Mouse (Mus musculus): ENCODE data around the gene Sf3a1.
"Not testable (repeated sequence)": the region's sequence is repeated elsewhere in the genome, so short reads cannot be mapped to it uniquely, and the experiment has no call there.

Gene Sf3a1

GRCm38 (mm10) chr11:4184251-4184952 is 24.3 kb downstream of the Sf3a1 start:
- no peak for DNase-seq (ENCODE audit: low read depth, low spot score)

DNA sequence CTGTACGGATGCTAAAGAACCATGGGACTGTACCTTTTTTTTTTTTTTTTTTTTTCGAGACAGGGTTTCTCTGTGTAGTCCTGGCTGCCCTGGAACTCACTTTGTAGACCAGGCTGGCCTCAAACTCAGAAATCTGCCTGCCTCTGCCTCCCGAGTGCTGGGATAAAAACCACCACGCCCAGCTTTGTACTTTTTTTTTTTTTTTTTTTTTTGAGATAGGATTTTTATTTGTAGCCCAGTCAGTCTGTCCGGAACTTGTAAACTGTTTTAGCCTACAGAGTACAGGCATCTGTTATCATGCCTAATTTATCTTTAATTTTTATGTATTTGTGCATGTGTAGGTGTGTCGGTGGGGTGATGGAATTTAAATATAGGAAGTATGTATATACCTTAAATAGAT is 25.3 kb downstream of the Sf3a1 start:
- DNase-seq (ENCODE audit: low read depth, low spot score): not testable (repeated sequence)

DNA sequence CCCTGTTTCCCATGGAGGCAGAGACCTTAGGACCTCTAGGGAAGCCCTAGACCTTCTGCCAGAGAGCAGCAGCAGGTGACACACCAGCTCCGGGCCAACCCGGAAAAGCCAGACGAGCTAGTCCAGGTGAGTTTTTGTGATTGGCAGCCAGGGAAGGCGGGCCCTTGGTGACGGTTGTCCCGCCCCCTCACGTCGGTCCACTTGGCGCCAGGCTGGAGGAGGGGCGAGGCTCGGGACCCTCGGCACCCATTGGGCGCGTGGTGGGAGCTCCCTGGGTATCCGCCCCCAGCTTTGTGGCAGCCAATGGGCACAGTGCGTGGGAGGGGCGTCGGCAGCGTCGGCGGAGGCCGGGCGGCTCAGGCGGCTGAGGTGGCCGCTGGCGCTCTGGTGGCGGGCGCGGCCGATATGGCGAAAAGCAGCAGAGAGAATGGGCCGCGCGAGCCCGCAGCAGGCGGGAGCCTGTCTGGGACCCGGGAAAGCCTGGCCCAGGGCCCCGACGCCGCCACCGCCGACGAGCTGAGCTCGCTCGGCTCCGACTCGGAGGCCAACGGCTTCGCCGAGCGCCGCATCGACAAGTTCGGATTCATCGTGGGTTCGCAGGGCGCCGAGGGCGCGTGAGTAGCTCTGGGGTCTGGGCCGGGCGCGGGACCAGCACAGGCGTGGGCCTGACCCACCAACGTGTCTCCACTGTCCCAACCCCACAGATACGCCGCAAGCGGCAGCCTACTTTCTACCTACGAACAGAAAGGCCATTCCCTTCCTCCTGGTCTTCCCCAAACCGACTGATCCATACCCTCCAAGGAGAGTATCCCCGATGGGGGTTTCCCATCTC is 26.6 kb downstream of the Sf3a1 start, which contains the start of gene Tbc1d10a:
Gene Tbc1d10a (plus strand): TSS at position 304 of the 832 bp plus-strand sequence.
- peak; percentile 95 for DNase-seq (ENCODE audit: low read depth, low spot score)

- no peak for DNase-seq (ENCODE audit: low read depth, low spot score)
Measured at GRCm38 (mm10) chr11:4187318-4187700, 27.2 kb downstream of the Sf3a1 start.

DNA sequence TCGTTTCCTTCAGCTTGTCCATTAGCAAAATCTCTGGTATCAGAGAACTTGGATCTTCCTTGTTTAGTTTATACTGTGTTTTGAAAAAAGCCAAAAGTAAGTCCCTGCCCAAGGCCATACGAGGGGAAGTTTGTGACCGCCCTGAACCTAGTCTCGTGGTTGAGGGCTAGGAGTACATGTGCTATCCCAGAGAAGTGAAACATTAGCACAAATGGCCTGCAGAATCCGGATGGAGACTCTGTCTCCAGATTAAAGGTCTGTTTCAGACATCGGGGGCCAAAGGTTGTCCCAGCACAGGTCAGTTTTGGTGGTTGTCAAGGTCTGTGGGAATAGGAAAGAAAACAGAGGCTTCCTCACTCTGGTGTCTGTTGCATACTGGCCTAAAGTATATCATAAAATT is 29.0 kb downstream of the Sf3a1 start:
- DNase-seq (ENCODE audit: low read depth, low spot score): no peak

GRCm38 (mm10) chr11:4190677-4191076 is 30.5 kb downstream of the Sf3a1 start:
- no peak for DNase-seq (ENCODE audit: low read depth, low spot score)

DNA sequence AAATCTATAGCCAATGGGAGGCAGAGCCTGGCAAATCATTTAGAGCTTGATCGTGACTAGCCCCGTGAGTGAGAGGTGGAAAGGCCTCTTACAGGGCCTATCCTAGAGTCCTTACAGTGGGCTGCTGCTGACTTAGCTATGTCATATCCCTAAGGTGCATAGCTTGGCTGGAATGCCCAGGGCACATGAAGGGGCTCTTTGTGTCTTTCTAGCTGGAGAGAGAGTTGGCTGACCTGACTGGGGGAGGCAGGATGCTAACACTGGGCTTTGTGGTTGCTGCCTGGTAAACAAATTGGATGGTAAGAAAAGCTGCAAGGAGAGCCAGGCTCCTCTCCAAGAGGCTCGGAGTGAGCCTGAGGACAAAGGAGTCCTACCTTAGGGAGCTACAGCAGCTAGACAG is 32.6 kb downstream of the Sf3a1 start:
- no peak for DNase-seq (ENCODE audit: low read depth, low spot score)

GRCm38 (mm10) chr11:4193420-4193819 is 33.3 kb downstream of the Sf3a1 start:
- no peak for DNase-seq (ENCODE audit: low read depth, low spot score)

DNA sequence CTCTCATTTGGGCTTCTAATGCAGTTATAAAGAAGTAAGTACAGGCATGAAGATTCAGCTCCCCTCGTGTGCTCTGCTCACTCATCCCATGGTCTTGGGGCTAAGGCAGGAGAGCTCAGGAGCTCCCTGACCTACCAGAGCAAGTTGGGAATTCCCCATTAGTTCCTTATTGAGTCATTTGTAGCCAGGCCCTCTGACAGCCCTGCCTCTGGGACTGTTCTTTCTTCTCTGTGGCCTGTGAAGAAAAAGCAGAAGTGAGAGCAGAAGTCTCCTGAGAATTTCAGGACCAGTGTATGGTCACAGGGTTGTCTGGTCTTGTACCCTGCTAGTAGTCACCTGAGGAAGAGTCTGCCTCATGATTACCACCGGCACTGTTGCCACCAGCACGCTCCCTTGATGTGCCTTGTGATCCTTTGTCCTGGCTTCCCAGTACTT is 35.5 kb downstream of the Sf3a1 start:
- no peak for DNase-seq (ENCODE audit: low read depth, low spot score)

GRCm38 (mm10) chr11:4196636-4197035 is 36.5 kb downstream of the Sf3a1 start:
- DNase-seq (ENCODE audit: low read depth, low spot score): no peak

GRCm38 (mm10) chr11:4197691-4198090 is 37.5 kb downstream of the Sf3a1 start:
- no peak for DNase-seq (ENCODE audit: low read depth, low spot score)

DNA sequence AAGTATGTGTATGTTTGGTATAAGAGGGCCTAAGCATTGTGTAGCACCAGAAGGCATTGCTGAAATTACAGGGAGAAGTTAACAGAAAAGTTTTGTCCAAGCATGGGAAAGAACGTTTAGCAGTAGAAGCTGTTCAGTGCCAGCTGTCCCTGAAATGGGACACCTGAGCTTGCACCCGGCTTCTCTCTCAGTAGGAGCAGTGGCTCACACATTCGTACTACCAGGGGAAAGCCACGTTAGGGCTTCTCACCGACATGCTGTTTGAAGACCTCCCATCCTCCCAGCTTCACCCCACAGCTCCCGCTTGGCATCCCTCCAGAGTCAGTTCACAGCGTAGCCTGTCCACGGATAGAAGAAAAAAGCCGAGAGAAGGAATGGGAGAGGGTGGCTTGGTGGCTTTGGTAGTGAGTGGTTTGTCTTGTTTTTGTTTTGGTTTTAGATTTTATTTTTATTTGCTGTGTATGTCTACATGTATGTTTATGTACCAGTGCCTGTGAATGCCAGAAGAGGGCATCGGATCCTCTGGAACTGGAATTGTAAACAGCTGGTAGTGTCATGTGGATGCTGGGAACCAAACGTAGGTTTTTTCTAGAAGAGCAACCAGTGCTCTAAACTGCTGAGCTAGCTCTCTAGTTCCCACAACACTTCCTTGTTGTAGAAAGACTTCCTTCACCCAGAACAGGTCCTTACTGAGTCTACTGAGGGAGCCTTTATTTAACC is 42.0 kb downstream of the Sf3a1 start:
- no peak for DNase-seq (ENCODE audit: low read depth, low spot score)

DNA sequence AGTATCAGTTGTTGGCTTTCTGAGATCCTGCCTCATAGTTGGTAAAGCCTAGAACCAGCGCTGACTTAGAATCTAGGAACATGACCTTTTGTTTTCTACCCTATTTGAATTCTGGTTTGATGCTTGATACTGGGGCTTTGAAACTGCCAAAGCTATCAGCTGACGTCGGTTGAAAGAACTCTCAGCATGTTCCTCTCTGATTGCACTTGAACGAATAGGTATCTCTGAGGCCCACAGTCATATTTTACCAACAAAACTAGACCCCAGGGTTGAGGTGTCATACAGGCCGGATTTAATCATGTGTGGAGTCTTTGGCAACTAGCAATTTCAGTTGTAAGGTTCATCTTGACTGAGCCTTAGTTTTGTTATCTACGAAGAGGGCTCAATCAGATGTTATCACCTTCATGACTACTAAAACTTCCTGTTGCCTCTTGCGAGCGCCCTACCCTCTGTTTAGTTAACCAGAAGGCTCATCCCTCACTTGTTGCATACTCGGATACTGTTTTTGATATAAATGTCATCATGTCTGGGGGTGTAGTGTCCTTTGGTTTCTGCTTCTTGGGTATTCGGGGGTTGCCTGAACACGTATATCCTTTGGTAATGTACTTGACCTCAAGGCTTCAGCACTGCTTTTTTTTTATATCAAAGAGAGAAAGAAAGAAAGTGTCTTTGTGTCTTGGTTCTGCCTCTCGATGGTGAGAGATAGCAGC is 43.0 kb downstream of the Sf3a1 start:
- DNase-seq (ENCODE audit: low read depth, low spot score): no peak

GRCm38 (mm10) chr11:4203705-4204074 is 43.5 kb downstream of the Sf3a1 start:
- DNase-seq (ENCODE audit: low read depth, low spot score): no peak

DNA sequence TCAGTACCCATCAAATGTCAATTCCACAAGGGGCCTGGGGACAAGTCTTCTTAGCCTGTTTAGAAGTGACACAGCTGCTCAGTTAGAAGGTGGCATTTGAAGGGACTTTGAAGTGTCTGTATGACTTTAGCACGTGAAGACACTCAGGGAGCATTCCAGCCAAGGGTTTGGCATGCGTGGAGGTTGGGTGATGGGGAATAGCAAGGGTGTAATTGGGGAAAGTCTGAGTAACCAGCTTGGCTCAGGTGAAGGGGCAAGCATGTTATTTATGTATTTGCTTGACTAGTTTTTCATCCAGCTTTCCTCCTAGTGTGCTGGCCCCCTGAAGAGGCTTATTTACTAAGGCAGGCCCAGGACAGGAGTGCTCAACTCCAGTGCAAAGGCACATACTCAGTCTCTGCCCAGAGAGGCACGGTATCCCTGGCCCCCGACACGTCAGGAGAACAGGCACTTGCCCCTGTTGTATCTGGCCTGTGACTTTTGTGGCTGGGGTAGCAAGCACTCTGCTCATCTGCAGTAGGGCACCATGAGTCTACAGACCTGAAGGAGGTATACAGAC is 45.0 kb downstream of the Sf3a1 start:
- no peak for DNase-seq (ENCODE audit: low read depth, low spot score)

DNA sequence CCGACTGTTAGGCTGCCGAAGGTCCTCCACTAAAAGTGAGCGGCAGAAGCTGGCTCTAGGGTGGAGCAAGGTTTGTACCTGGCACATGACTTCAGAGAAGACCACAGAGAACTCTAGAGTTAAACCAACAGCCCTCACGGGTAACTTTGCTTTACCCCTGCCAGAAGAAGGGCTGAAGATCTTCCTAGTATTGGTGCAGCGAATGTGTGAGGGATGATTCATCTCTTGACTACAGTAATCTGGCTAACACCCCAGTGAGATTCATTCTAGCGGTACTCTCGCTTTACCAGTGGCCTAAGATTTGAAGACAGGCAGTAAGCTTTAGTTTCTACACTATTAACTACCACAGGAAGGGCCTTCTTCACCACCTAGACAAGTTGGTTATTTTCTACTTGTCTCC is 45.8 kb downstream of the Sf3a1 start:
- DNase-seq (ENCODE audit: low read depth, low spot score): no peak

GRCm38 (mm10) chr11:4206563-4206962 is 46.4 kb downstream of the Sf3a1 start:
- DNase-seq (ENCODE audit: low read depth, low spot score): no peak

DNA sequence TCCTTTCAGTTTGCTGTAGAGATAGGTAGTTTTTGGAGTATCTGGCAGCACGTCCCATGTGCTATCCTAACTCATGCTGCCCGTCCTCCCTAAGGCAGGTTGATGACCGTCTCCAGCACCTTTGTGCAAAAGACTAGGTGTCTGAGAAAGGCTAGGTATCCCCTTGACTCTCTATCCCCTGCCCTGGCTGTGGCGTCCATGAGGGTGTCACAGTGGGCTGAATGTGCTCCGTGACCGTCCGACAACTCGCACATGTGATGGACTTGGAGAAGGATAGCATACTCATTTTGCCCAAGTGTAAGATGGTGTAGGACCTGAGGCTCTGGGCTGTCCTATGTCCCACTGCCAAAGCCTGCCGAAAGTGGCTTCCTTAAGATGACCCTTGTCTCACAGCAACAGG is 47.5 kb downstream of the Sf3a1 start:
- DNase-seq (ENCODE audit: low read depth, low spot score): no peak

DNA sequence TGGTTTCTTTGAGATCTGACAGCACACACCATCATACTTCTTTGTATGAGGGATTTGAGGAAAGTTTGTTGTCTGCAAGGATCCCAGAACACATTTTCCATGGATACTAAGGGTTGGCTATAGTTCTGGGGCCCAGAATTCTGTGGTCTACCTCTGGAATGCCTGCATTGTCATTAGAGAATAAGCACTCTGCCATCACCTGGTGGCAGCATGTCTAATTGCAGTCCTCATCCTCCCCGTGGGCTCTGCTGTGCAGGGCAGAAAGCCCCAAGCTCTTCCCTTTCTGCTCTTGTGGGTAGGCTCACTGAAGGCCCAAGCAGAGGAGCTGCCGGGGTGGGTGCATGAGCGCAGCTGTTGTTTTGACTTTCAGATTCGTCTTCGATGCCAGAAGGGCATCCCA is 49.4 kb downstream of the Sf3a1 start:
- DNase-seq (ENCODE audit: low read depth, low spot score): no peak

DNA sequence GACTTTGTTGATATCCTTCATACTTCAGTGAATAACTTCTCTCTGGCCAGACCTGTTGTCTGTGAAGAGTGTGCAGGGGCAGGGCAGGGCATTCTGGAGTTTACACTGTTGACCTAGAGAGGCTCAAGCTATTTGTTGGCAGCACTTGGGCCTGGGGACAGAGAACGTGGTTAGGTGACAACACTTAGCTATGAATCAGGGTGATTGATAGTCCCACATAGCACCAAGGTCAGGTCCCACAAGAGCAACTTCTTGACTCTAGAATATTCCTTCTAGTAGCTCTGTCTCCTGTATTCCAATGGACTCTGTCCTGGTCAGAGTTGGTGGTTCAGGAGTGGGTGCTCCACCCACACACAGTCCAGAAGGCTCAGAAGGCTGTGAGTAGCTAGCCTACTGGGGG is 50.6 kb downstream of the Sf3a1 start:
- no peak for DNase-seq (ENCODE audit: low read depth, low spot score)

- DNase-seq (ENCODE audit: low read depth, low spot score): no peak
Measured at GRCm38 (mm10) chr11:4213107-4213506, 53.0 kb downstream of the Sf3a1 start.
